Mouse (Mus musculus) R1 (cell line): ENCODE data around the gene U2af2.
A peak's percentile ranks its signal among the peaks of the same experiment; 100 is the strongest.
"Not testable (repeated sequence)": the region's sequence is repeated elsewhere in the genome, so short reads cannot be mapped to it uniquely, and the experiment has no call there.

Experiments
- DNase-seq: peaks from one replicate; pipeline ENCODE4 v3.0.0-alpha.2; 2018; ENCODE audit warnings: low read depth, low spot score

The U2af2 gene

GRCm38 (mm10) chr7:5073586-5073985, 11.6 kb downstream of the U2af2 start:
- DNase-seq, result no peak

GRCm38 (mm10) chr7:5074984-5075383, 13.0 kb downstream of the U2af2 start:
- no peak for DNase-seq

- DNase-seq, result no peak
Measured at GRCm38 (mm10) chr7:5076931-5077330, 15.0 kb downstream of the U2af2 start.

GRCm38 (mm10) chr7:5079365-5080009, 17.5 kb downstream of the U2af2 start:
- DNase-seq, result not testable (repeated sequence)

GRCm38 (mm10) chr7:5080010-5080751, 18.2 kb downstream of the U2af2 start, which contains the start of gene Epn1:
Gene Epn1, plus strand, starts transcription at chr7:5080235.
- DNase-seq, result peak; percentile 96

- DNase-seq, result peak; percentile 71
Measured at GRCm38 (mm10) chr7:5080815-5081214, 18.9 kb downstream of the U2af2 start.

- no peak for DNase-seq
Measured at GRCm38 (mm10) chr7:5081241-5081640, 19.3 kb downstream of the U2af2 start.

- no peak for DNase-seq
Measured at GRCm38 (mm10) chr7:5081939-5082338, 20.0 kb downstream of the U2af2 start.

- DNase-seq, result no peak
Measured at GRCm38 (mm10) chr7:5083325-5084105, 21.6 kb downstream of the U2af2 start.

- no peak for DNase-seq
Measured at GRCm38 (mm10) chr7:5085512-5085911, 23.6 kb downstream of the U2af2 start.

- DNase-seq, result no peak
Measured at GRCm38 (mm10) chr7:5086921-5087440, 25.0 kb downstream of the U2af2 start.

- DNase-seq, result no peak
Measured at GRCm38 (mm10) chr7:5087886-5088285, 25.9 kb downstream of the U2af2 start.

- DNase-seq, result no peak
Measured at GRCm38 (mm10) chr7:5089853-5090252, 27.9 kb downstream of the U2af2 start.

- no peak for DNase-seq
Measured at GRCm38 (mm10) chr7:5091008-5091728, 29.2 kb downstream of the U2af2 start.

- DNase-seq, result no peak
Measured at GRCm38 (mm10) chr7:5092381-5092780, 30.4 kb downstream of the U2af2 start.

GRCm38 (mm10) chr7:5092831-5093510, 31.0 kb downstream of the U2af2 start:
- no peak for DNase-seq

GRCm38 (mm10) chr7:5098769-5099168, 36.8 kb downstream of the U2af2 start:
- no peak for DNase-seq

- DNase-seq, result peak; percentile 66
Measured at GRCm38 (mm10) chr7:5099796-5100195, 37.9 kb downstream of the U2af2 start.

GRCm38 (mm10) chr7:5101066-5101663, 39.2 kb downstream of the U2af2 start:
- no peak for DNase-seq

- DNase-seq, result no peak
Measured at GRCm38 (mm10) chr7:5102564-5102963, 40.6 kb downstream of the U2af2 start.
